Mouse (Mus musculus) lung, embryonic 15.5 days (tissue): Measurements from ENCODE around the gene Sh3bp4. TPM values are rescaled to one million over a fixed set of nuclear protein-coding genes. Genes with fewer than 3 reads are reported as not detected.
A peak's percentile ranks its signal among the peaks of the same experiment; 100 is the strongest.

Source experiments
- ATAC-seq: fragments of 200-750 bp; cut with Nextera tagmentation; 2 replicates; pipeline ENCODE4 v1.8.0; 2017; ENCODE audit warnings: moderate number of reproducible peaks, borderline replicate concordance; ENCODE audit not compliant: low FRiP score, low TSS enrichment; ENCODE audit errors: extremely low read depth
- H3K27ac ChIP-seq: fragments of 300-500 bp; sonication (generic); 2 replicates; pipeline ENCODE4 v1.5.1; 2015; ENCODE audit warnings: moderate library complexity, mild to moderate bottlenecking, inconsistent platforms
- H3K27me3 ChIP-seq: fragments of 300-500 bp; sonication (generic); 2 replicates; pipeline ENCODE4 v1.6.1; 2015; ENCODE audit warnings: inconsistent platforms
- H3K36me3 ChIP-seq: fragments of 300-500 bp; sonication (generic); 2 replicates; pipeline ENCODE4 v1.6.1; 2015; ENCODE audit warnings: inconsistent platforms
- H3K4me1 ChIP-seq: fragments of 300-500 bp; sonication (generic); 2 replicates; pipeline ENCODE4 v1.6.1; 2015; ENCODE audit warnings: inconsistent platforms
- H3K4me2 ChIP-seq: fragments of 300-500 bp; sonication (generic); 2 replicates; pipeline ENCODE4 v1.6.1; 2015; ENCODE audit warnings: inconsistent platforms, mild to moderate bottlenecking, moderate library complexity
- H3K4me3 ChIP-seq: fragments of 300-500 bp; sonication (generic); 2 replicates; pipeline ENCODE4 v1.5.1; 2015; ENCODE audit warnings: mild to moderate bottlenecking, inconsistent platforms
- H3K9ac ChIP-seq: fragments of 300-500 bp; sonication (generic); 2 replicates; pipeline ENCODE4 v1.6.1; 2015; ENCODE audit warnings: inconsistent platforms
- H3K9me3 ChIP-seq: fragments of 300-500 bp; sonication (generic); 2 replicates; pipeline ENCODE4 v1.6.1; 2016; ENCODE audit warnings: inconsistent platforms
- WGBS: fragments of 180-500 bp; shearing (Covaris S2); methylation state at CpG from one replicate; pipeline ENCODE4 v1.1.7; 2015; 5-methylcytosine and 5-hydroxymethylcytosine counted together
- polyA plus RNA-seq: library from polyadenylated mRNA; unstranded; fragments of >200 nt; fragmentation: Nextera tagmentation; extraction: Ambion mirVana; gene quantifications from 2 replicates; pipeline ENCODE4 v1.2.1, GENCODE M21; 2015

Gene Sh3bp4
- polyA plus RNA-seq, 1 experiment from 2014 or later, result 27.1 TPM

DNA sequence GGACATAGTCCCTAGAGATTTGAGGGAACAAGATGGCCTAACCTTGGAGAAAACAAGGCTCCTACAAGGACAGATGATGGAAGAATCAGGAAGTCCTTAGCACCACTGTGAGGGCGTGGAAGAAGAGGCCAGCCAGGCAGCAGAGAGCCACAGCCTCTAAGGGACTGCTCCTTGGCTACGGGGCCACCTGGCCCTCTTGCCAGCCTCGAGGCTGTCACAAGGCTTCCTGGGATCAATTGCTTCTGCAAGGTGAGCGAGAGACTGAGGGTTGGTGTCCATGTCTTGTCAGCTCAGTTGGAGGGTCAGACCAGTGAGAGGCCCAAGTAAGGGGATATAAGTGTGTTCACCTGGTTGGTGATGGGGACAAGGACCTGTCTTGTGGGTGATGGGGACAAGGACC is 63.5 kb downstream of the Sh3bp4 start:
- H3K9me3 ChIP-seq, result no peaks in the 10 kb centered on the region
- ATAC-seq, result no peak
- no peaks in the 10 kb centered on the region for H3K27me3 ChIP-seq
- no peak overlapping the region for H3K27ac ChIP-seq
- no peak overlapping the region for H3K4me3 ChIP-seq
- H3K4me2 ChIP-seq, result no peak overlapping the region
- no peak overlapping the region for H3K9ac ChIP-seq
- 75% methylated on average over 4 of the region's 4 CpGs for WGBS
- H3K4me1 ChIP-seq, result peaks cover 54% of the 10 kb centered on the region
- no peaks in the 10 kb centered on the region for H3K36me3 ChIP-seq

DNA sequence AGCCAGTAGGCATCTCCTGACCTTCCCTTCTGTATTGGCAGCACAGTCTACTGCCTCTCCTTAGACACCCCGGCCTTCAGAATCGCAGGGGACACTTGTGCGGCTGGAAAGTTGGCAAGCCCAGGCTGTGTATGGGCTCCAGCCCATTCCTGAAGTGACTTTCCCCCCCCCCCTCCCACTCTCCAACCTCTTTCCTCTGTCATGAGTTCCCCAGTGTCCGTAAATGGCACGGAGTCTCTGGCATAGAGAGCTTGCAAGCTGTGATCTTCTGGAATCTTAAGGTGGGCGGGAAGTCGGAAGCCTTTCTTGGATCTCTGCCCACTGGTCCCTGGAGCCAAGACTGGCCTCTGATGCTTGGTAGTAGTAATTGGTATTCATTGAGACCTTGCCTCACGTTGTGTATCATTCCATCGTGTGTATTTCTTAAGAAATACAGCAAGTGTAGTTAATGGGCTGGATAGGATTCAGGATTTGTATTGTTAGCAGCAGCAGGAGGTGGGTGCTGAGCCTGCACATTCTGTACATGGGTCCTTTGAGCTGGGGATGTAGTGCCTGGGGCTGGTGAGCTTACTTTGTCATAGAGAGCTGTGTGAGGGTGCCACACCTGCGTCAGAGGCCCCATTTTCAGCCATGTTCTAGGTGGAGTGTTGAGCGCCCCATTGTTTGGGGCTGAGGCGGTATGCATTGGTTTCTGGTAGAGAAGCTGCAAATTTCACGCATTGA is 66.0 kb downstream of the Sh3bp4 start:
- peaks cover 14% of the 10 kb centered on the region for H3K36me3 ChIP-seq
- no peaks in the 10 kb centered on the region for H3K9me3 ChIP-seq
- no peaks in the 10 kb centered on the region for H3K27me3 ChIP-seq
- no peak overlapping the region for H3K9ac ChIP-seq
- peak overlapping the region; percentile 13; the same call in 1 of the 2 replicates for H3K27ac ChIP-seq
- 50% methylated on average over 13 of the region's 13 CpGs for WGBS
- H3K4me3 ChIP-seq, result no peak overlapping the region
- H3K4me2 ChIP-seq, result no peak overlapping the region
- peak; percentile 62; the same call in 1 of the 2 replicates for ATAC-seq
- H3K4me1 ChIP-seq, result peaks cover 49% of the 10 kb centered on the region

DNA sequence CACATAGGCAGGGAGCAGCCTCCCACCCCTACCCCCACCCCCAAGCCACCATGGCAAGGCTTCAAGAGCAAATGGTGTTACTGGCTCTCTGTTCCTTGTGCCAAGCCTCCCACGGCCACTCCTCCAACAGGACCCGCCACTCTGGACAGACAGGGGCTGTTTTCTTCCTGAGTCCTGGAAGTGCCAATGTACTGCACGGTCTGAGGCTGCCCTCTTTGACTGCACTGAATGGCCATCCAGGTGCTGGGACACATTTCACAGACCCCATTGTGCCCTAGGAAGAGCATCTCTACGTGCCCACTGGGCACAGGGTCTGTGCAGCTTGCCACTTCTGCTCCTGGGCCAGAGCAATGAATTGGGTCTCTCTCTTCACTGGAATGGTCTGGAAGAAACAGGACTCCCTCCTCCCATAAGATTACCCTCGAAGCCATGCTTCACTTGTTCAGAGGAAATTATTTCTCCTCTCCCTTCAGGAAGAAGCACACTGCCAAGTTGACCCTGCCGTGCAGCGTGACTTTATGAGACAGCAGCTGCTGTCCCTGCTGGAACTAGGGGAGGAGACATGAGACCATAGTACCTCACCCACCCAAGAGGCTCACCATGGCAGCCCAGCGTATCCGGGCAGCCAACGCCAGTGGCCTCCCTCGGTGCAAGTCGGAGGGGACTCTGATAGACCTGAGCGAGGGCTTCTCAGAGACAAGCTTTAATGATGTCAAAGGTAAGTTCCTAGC is 67.0 kb downstream of the Sh3bp4 start:
- Histone ChIP-seq H3K27ac (no peak overlapping the region), H3K36me3 (peaks cover 14% of the 10 kb centered on the region), H3K9ac (no peak overlapping the region), H3K4me1 (peaks cover 42% of the 10 kb centered on the region), H3K4me3 (no peak overlapping the region), H3K27me3 (no peaks in the 10 kb centered on the region), H3K9me3 (no peaks in the 10 kb centered on the region), H3K4me2 (no peak overlapping the region)
- WGBS, result 84% methylated on average over 13 of the region's 13 CpGs
- ATAC-seq, result no peak

DNA sequence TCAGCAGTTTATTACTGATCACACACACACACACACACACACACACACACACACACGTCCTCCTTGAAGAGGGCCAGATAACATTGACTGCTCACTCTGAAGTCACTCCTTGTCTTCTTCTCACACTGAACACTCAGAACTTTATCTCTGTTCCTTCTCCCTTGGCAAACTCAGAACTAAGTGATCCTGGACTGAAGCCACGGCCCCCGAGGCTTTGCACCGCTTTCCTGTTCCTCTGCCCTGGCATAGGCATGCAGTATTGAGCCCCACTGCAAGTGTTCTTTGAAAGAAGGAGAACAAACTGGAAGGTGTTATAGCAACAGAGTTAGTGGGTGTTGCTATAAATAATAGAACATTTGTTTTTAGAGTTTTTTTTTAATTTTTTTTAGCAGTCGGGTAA is 68.1 kb downstream of the Sh3bp4 start:
- 29% methylated on average over 5 of the region's 5 CpGs for WGBS

DNA sequence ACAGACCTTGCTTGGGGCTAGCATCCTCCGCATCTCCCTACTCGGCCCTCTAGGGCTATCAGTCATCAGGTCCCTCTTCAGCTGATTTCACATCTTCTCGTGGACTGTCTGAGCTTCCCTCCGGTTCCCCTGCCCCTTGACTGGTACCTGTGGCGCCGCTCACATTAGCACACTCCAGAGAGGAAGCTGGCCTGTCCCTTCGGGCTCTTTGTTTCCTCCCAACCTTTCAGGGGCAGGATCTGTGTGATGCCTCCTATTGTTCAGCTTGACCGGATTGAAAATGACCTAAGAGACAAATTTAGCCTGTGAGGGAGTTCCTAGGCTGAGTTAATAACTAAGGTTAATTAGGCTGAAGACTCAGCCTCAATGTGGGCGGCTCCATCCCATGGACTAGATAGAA is 69.9 kb downstream of the Sh3bp4 start:
- H3K27me3 ChIP-seq, result no peaks in the 10 kb centered on the region
- H3K4me1 ChIP-seq, result peaks cover 36% of the 10 kb centered on the region
- no peak for ATAC-seq
- H3K4me3 ChIP-seq, result no peak overlapping the region
- no peak overlapping the region for H3K4me2 ChIP-seq
- H3K9me3 ChIP-seq, result no peaks in the 10 kb centered on the region
- whole genome bisulfite sequencing, result 81% methylated on average over 9 of the region's 9 CpGs
- no peak overlapping the region for H3K27ac ChIP-seq
- H3K36me3 ChIP-seq, result peaks cover 25% of the 10 kb centered on the region
- H3K9ac ChIP-seq, result no peak overlapping the region

More for the DNA sequence above, 68.1 kb downstream of the Sh3bp4 start:
- H3K9me3 ChIP-seq, result no peaks in the 10 kb centered on the region
- H3K9ac ChIP-seq, result no peak overlapping the region
- peaks cover 14% of the 10 kb centered on the region for H3K36me3 ChIP-seq
- no peak overlapping the region for H3K4me3 ChIP-seq
- no peak overlapping the region for H3K4me2 ChIP-seq
- no peak for ATAC-seq
- H3K27ac ChIP-seq, result 0 out of 2 replicates have a peak overlapping the region, but pooled peaks have one; percentile 0
- no peaks in the 10 kb centered on the region for H3K27me3 ChIP-seq
- peaks cover 40% of the 10 kb centered on the region for H3K4me1 ChIP-seq

DNA sequence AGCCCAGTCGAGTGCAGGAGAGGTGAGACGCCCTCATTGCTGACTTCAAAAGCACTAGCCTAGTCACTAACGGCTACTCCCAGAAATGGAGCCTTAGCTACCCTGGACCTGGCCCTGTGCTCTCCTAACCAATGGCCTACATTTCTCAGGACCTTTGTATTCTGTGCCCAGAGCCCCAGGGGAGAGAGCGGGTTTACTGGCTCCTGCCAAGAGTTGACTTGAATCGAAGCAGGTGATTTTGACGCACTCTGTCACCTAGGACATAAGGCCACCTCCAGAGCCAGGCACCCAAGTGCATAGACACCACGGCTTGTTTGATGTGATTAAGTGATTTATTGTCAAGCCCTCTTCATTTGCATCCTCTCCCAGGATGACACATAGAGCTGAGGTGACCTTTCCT is 80.9 kb downstream of the Sh3bp4 start:
- Histone ChIP-seq H3K27ac (no peak overlapping the region), H3K36me3 (peaks cover 37% of the 10 kb centered on the region), H3K4me2 (no peak overlapping the region), H3K9me3 (no peaks in the 10 kb centered on the region), H3K4me3 (no peak overlapping the region), H3K27me3 (no peaks in the 10 kb centered on the region), H3K9ac (no peak overlapping the region), H3K4me1 (no peaks in the 10 kb centered on the region)
- whole genome bisulfite sequencing, result 65% methylated on average over 7 of the region's 7 CpGs
- ATAC-seq, result no peak

DNA sequence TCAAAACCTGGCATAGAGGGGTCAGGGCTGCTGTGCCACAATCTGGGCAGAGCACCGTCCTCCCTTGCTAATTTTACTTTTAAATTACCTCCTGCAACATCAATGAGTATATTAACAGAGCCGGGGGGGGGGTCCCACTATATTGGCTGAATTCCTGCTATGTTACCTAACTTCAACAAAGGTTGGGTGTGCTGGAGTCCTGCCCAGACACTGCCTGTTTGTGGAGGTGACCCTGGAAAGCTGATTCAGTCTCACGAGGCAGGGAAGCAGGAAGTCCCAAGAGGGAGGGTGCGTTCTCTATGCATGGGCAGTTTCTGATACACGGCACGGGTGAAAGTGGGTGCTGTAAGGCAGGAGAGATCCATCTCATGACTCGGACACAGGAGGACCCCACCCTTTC is 82.4 kb downstream of the Sh3bp4 start:
- no peak overlapping the region for H3K4me3 ChIP-seq
- H3K27ac ChIP-seq, result no peak overlapping the region
- H3K9ac ChIP-seq, result no peak overlapping the region
- no peak overlapping the region for H3K4me2 ChIP-seq
- H3K36me3 ChIP-seq, result peaks cover 28% of the 10 kb centered on the region; the same call in 1 of the 2 replicates
- WGBS, result 80% methylated on average over 7 of the region's 7 CpGs
- no peaks in the 10 kb centered on the region for H3K27me3 ChIP-seq
- ATAC-seq, result no peak
- H3K9me3 ChIP-seq, result no peaks in the 10 kb centered on the region
- no peaks in the 10 kb centered on the region for H3K4me1 ChIP-seq

DNA sequence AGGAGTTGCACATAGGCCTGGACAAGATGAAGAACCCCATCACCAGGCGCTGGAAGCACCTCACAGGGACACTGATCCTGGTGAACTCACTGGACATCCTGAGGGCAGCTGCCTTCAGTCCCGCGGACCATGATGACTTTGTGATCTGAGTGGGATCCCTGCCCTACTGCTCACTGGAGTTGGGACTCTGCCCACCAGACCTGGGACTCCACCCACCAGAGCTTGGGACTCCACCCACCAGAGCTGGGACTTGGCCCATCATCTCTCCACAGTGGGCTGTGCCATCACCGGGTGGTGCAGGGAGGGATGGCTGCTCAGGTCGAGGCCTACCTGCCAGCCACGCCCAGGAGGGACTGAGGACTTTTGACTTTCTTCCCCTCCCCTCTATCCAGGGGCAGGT is 83.0 kb downstream of the Sh3bp4 start:
- no peak overlapping the region for H3K4me3 ChIP-seq
- peaks cover 28% of the 10 kb centered on the region; the same call in 1 of the 2 replicates for H3K36me3 ChIP-seq
- H3K9me3 ChIP-seq, result no peaks in the 10 kb centered on the region
- H3K4me2 ChIP-seq, result no peak overlapping the region
- 81% methylated on average over 6 of the region's 6 CpGs for WGBS
- no peaks in the 10 kb centered on the region for H3K4me1 ChIP-seq
- no peaks in the 10 kb centered on the region for H3K27me3 ChIP-seq
- no peak overlapping the region for H3K27ac ChIP-seq
- no peak for ATAC-seq
- H3K9ac ChIP-seq, result no peak overlapping the region

DNA sequence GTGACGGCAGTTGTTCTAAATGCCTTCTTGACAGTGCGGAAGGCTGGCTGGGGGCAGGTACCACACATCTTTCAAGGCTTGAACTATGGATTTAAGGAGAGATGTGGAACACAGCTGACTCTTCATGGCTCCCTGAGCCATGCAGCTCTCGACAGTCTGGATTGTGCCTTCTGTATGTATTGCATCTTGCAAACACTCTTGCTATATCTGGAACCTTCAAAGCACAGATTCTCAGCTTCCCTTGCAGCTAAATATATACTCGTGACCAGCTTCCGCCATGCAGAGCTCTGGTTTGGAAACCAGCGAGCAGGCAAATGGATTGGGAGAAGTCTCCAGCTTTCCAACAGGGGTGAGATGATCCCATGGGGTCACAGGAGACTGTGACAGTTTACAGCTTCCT is 93.3 kb downstream of the Sh3bp4 start:
- 89% methylated on average over 6 of the region's 6 CpGs for WGBS
- Histone ChIP-seq H3K36me3 (no peaks in the 10 kb centered on the region), H3K9me3 (no peaks in the 10 kb centered on the region), H3K4me2 (no peak overlapping the region), H3K4me3 (no peak overlapping the region), H3K27me3 (no peaks in the 10 kb centered on the region), H3K27ac (no peak overlapping the region), H3K9ac (no peak overlapping the region), H3K4me1 (peaks cover 12% of the 10 kb centered on the region)
- no peak for ATAC-seq

DNA sequence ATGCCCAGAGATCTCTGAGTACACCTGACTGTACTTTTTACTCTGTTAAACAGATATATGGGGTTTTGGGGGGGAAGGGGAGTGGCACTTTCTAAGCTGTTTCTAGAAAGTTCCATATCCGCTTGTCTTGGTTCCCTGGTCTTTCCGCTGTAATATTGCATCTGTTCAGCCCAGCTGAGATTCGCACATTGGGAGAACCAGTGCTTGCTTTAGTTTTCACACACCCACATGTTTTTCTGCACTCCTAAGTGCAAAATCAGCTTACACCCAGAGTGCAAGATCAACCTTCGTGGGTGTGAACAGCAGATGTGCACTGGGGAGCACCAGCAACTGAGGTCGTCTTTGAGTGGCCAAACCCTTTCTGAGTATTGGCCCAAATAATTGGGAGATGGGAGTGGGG is 94.1 kb downstream of the Sh3bp4 start:
- no peak for ATAC-seq
- no peaks in the 10 kb centered on the region for H3K36me3 ChIP-seq
- no peak overlapping the region for H3K4me3 ChIP-seq
- H3K9me3 ChIP-seq, result no peaks in the 10 kb centered on the region
- H3K4me1 ChIP-seq, result peaks cover 12% of the 10 kb centered on the region
- WGBS, result 67% methylated on average over 5 of the region's 5 CpGs
- no peaks in the 10 kb centered on the region for H3K27me3 ChIP-seq
- no peak overlapping the region for H3K4me2 ChIP-seq
- H3K27ac ChIP-seq, result peak overlapping the region; percentile 24; the same call in 1 of the 2 replicates
- H3K9ac ChIP-seq, result no peak overlapping the region

DNA sequence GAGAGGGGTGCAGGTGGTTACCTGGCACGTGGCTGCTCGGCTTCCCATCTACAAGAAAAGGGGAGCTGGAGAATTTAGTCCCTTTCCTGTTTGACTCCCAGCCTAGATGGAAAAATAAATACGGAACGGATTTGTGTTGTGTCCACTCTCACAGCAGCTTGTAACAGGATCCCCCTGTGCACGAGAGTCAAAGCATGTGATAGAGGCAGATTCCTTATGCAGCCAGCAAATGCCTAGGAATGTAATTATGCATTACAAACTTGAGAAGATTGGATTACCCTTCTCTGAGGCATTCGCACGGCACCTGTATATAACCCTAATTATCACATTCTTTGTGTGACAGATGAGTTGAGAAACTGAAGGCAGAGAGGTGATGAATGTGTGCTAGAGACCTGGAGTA is 94.5 kb downstream of the Sh3bp4 start:
- 17% methylated on average over 7 of the region's 7 CpGs for WGBS
- Histone ChIP-seq H3K9ac (no peak overlapping the region), H3K4me1 (peaks cover 12% of the 10 kb centered on the region), H3K27me3 (no peaks in the 10 kb centered on the region), H3K4me2 (no peak overlapping the region), H3K9me3 (no peaks in the 10 kb centered on the region), H3K4me3 (no peak overlapping the region), H3K36me3 (no peaks in the 10 kb centered on the region), H3K27ac (peak overlapping the region; percentile 24; the same call in 1 of the 2 replicates)
- no peak for ATAC-seq

DNA sequence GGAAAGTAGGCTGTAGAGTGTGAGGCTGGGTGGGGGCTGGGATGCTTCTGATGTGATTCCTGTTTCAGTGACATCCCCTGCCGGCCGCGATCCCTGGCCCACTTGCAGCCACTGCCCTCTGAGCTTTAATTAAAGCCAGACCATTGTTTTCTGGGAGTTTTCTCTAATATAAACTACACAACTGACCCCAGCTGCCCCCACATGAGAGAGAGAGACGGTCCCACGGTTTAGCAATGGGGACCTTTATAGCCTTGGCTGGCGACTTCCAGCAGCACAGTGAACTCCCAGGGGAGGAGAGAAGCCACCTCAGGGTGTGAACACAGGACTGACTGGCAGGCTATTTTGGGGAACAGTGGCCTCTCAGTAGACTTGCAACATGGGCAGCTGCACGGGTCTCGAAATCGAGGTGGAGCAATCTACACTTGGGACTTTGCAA is 96.6 kb downstream of the Sh3bp4 start:
- WGBS, result 43% methylated on average over 9 of the region's 9 CpGs
- Histone ChIP-seq H3K36me3 (no peaks in the 10 kb centered on the region), H3K9ac (no peak overlapping the region)

More for the DNA sequence above, 96.6 kb downstream of the Sh3bp4 start:
- Histone ChIP-seq H3K27me3 (no peaks in the 10 kb centered on the region), H3K4me1 (peaks cover 12% of the 10 kb centered on the region), H3K9me3 (no peaks in the 10 kb centered on the region), H3K4me2 (no peak overlapping the region), H3K4me3 (no peak overlapping the region), H3K27ac (no peak overlapping the region)
- ATAC-seq, result no peak
